Mouse (Mus musculus): ENCODE results near the gene Cdkl1. TPM values are rescaled to one million over a fixed set of nuclear protein-coding genes. Genes with fewer than 3 reads are reported as not detected.

Cdkl1 gene
- polyA plus RNA-seq (2017; shearing (Covaris generic)), result not detected

DNA sequence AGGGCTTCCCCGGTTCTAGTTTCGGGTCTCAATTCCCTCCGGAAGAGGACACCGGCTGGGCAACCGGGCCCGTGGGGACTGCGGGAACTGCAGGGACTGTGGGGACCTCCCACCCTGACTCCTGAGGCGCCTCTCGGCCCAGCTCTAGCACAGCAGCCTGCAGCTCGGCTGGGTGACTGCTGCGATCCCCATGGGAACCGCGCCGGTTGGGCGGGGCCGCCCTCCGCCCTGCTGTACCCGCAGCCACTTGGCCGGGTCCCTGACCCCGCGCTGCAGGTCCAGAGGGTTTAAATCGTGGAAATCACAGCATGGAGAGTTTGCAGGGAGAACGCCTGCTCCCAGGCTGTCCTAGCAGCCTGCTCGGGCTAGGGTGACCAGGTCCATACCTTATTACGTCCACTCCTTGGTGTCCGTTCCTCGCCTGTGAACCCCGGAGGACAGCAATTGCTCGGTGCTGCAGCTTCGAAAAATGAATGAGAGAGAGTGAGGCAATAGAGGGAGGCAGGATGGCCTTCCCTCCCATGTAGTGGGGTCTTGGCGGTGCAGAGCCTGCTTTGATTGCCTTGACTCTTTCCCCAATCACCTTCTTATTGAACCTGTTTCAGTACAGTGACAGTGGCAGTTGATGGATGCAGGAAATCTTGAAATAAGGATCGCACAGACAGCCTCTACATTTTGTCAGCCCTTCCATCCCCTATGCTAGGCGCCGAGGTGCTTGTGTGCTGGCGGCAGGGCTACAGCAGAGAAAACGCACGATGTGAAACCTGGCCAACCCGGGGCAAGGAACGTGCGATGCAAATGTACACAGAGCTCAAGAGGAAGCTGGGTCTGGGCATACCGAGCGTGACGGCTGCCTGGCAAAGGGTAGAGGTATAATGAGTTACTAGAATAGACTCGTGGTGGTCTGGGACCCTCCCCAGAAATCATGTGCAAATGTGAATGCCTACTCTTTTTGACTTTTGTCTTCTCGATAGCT, at the start of gene Cdkl1:
Gene Cdkl1 (minus strand): TSS at position 738 of the 976 bp plus-strand sequence.

GRCm38 (mm10) chr12:69724711-69725460, 66.2 kb downstream of the Cdkl1 start, which contains the start of the genes L2hgdh and Atp5s:
Gene L2hgdh, minus strand, starts transcription at chr12:69724873.
Gene Atp5s, plus strand, starts transcription at chr12:69724950.

Other genes with a start within 250 kb of the Cdkl1 start
- gene Vcpkmt, start 208.2 kb downstream of the Cdkl1 start, polyA plus RNA-seq (2017; shearing (Covaris generic)), result 1 to 10 TPM; 5.0 to 5.9 TPM
- 10 to 100 TPM; 18.8 to 21.5 TPM for gene Sos2, start 109.4 kb downstream of the Cdkl1 start, polyA plus RNA-seq (2017; shearing (Covaris generic))
- gene L2hgdh, start 66.4 kb downstream of the Cdkl1 start, polyA plus RNA-seq (2017; shearing (Covaris generic)), result 1 to 10 TPM; 3.3 to 6.9 TPM
- 10 to 100 TPM in 1 of 2 experiments, 1 to 10 TPM in 1; 9.1 to 14.3 TPM for gene Atp5s, start 66.3 kb downstream of the Cdkl1 start, polyA plus RNA-seq (2017; shearing (Covaris generic))
- 1 to 10 TPM in 1 of 2 experiments, under 1 TPM in 1; 0.54 to 1.5 TPM for gene Atl1, start 101.3 kb upstream of the Cdkl1 start, polyA plus RNA-seq (2017; shearing (Covaris generic))
- 1 to 10 TPM; 7.7 to 8.8 TPM for gene Map4k5, start 101.9 kb upstream of the Cdkl1 start, polyA plus RNA-seq (2017; shearing (Covaris generic))
- 1 to 10 TPM; 6.6 to 8.0 TPM for gene Sav1, start 195.7 kb upstream of the Cdkl1 start, polyA plus RNA-seq (2017; shearing (Covaris generic))